Mouse (Mus musculus) kidney, postnatal 0 days (tissue): ENCODE measurements around the gene P4htm. TPM values are rescaled to one million over a fixed set of nuclear protein-coding genes. Genes with fewer than 3 reads are reported as not detected.

Experiments
- ATAC-seq: fragments of 200-750 bp; cut with Nextera tagmentation; replicated peaks from 2 replicates; pipeline ENCODE4 v1.8.0; 2017; ENCODE audit warnings: low read depth, moderate number of reproducible peaks, moderate TSS enrichment, moderate library complexity; ENCODE audit not compliant: low FRiP score
- DNase-seq: peaks from one replicate; pipeline ENCODE4 v3.0.0-alpha.2; 2016; ENCODE audit warnings: low spot score
- H3K27ac ChIP-seq: fragments of 300-500 bp; sonication (generic); 2 replicates; pipeline ENCODE4 v1.5.1; 2014; ENCODE audit warnings: mild to moderate bottlenecking
- H3K27me3 ChIP-seq: fragments of 300-500 bp; sonication (generic); 2 replicates; pipeline ENCODE4 v1.6.1; 2014; ENCODE audit warnings: low read length, mixed read lengths; ENCODE audit not compliant: insufficient read depth
- H3K36me3 ChIP-seq: fragments of 300-500 bp; sonication (generic); 2 replicates; pipeline ENCODE4 v1.6.1; 2014; ENCODE audit warnings: low read length, mixed read lengths; ENCODE audit not compliant: insufficient read depth
- H3K4me1 ChIP-seq: fragments of 300-500 bp; sonication (generic); replicated peaks from 2 replicates; pipeline ENCODE4 v1.6.1; 2014; ENCODE audit warnings: antibody characterized with exemption, low read length, mixed read lengths; ENCODE audit not compliant: insufficient read depth
- H3K4me2 ChIP-seq: fragments of 300-500 bp; sonication (generic); 2 replicates; pipeline ENCODE4 v1.6.1; 2014; ENCODE audit warnings: mild to moderate bottlenecking, low read length, moderate library complexity, mixed read lengths
- H3K4me3 ChIP-seq: fragments of 300-500 bp; sonication (generic); replicated peaks from 2 replicates; pipeline ENCODE4 v1.5.1; 2014; ENCODE audit warnings: low read depth, low read length
- H3K9ac ChIP-seq: fragments of 300-500 bp; sonication (generic); 2 replicates; pipeline ENCODE4 v1.6.1; 2014; ENCODE audit warnings: low read depth, low read length
- H3K9me3 ChIP-seq: fragments of 300-500 bp; sonication (generic); replicated peaks from 2 replicates; pipeline ENCODE4 v1.6.1; 2016; ENCODE audit warnings: low read length, inconsistent platforms, mixed read lengths
- CTCF ChIP-seq: IDR thresholded peaks from 2 replicates; pipeline ENCODE4 v1.5.1; 2016; ENCODE audit warnings: antibody characterized with exemption, low read depth, mild to moderate bottlenecking, moderate library complexity
- WGBS: fragments of 180-500 bp; shearing (Covaris S2); extraction: QIAGEN DNeasy Blood & Tissue Kit; methylation state at CpG from one replicate; pipeline ENCODE4 v1.1.7; 2014; 5-methylcytosine and 5-hydroxymethylcytosine counted together
- polyA plus RNA-seq: library from polyadenylated mRNA; unstranded; fragments of >200 nt; fragmentation: Nextera tagmentation; extraction: Ambion mirVana; gene quantifications from 2 replicates; pipeline ENCODE4 v1.2.1, GENCODE M21; 2015

P4htm gene
- polyA plus RNA-seq, 1 experiment from 2014 or later = 8.3 TPM

DNA sequence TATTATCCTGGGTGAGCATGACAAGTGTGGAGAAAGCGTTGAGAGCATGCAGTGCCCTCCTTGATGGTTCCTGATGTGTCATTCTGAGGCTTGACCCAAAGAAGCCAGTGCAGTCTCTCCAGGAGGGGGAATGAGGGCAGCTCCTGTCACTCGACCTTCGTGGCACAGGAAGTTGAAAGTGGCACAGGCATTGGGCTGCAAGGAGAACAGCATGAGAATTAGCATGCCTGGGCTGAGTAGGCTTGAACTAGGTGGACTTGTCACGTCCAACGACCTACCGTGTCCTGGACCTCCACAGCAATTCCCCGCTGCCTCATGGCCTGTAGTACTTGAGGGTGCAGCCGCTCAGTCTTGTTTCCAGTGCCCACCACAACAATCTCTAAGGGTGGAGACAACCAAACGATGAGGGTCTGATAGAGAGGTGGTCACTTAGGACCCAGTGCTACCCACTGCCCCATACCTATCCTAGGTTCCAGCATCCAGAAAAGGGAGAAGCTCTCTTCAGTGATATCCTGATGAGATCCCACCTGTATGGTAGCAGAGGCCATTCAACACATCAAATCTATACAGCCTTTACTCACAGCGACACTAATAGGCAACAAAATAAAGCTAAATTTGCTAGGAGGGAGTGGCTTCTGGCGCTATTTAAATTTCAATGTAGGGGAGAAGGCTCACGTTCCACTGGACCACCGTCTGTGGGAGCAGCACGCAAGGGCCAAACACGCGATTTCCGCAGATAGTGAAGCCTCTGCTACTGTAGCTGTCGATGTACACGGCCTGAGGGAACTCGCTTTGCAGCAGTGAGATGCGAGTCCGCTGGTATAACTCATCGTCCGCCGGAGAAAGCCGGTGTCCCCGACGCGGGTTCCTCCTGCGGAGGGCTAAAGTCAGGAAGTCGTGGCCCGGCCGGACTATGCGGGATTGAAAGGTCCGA lies 31.3 kb downstream of the P4htm start:
- Histone ChIP-seq H3K4me1 (peaks cover 22% of the 10 kb centered on the region), H3K27ac (peak overlapping the region; percentile 97), H3K9me3 (no peaks in the 10 kb centered on the region), H3K9ac (peak overlapping the region; percentile 83), H3K36me3 (peaks cover 14% of the 10 kb centered on the region), H3K4me3 (peak overlapping the region; percentile 77), H3K4me2 (peak overlapping the region; percentile 100), H3K27me3 (no peaks in the 10 kb centered on the region)
- no peak for TF ChIP-seq CTCF
- no peak for DNase-seq
- WGBS = 8% methylated on average over 35 of the region's 35 CpGs
- ATAC-seq = no peak

DNA sequence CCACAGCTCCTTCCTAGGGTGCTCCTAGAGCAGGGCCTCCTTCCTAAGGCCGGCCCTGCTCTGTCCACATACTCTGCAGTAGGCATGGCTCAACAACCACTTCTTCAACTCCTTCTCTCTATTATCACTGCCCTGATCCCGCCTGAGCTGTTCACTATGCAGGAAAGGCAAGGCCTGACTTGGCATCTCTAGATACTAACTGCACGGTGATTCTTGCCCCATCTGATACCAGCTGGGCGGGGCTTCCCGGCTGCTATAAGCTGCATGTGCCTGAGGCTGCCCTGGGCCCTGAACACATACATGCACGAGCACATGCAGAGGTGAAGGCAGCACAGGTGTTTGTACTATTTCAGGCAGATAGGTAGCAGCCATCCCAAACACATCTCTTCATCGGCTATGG lies 33.3 kb downstream of the P4htm start:
- ATAC-seq (no peak), DNase-seq (no peak)
- no peak for TF ChIP-seq CTCF
- Histone ChIP-seq H3K9ac (no peak overlapping the region), H3K4me2 (no peak overlapping the region), H3K9me3 (no peaks in the 10 kb centered on the region), H3K4me1 (peaks cover 23% of the 10 kb centered on the region), H3K27me3 (no peaks in the 10 kb centered on the region), H3K36me3 (peaks cover 17% of the 10 kb centered on the region), H3K27ac (no peak overlapping the region), H3K4me3 (no peak overlapping the region)
- 82% methylated on average over 7 of the region's 7 CpGs for WGBS

DNA sequence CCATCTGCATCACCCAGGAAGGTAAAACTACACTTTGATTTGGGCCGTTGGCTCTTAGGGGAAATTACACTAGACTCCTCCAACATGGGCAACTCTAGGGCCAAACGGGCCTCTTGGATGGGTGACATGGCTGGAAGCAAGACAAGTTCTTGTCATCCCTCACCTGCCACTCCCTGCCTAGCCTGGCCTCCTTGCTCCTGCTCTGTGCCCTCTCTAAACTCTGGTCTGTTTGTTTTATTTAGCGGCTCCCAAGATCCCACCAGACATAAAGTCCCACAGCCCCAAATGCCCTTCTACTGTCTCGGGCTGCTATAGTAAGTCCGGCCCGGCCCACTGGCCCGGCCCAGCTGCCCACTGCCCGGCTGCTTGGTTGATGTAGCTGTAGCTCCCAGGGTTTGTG lies 33.8 kb downstream of the P4htm start:
- Histone ChIP-seq H3K27me3 (no peaks in the 10 kb centered on the region), H3K4me3 (no peak overlapping the region), H3K4me1 (peaks cover 22% of the 10 kb centered on the region), H3K9me3 (no peaks in the 10 kb centered on the region), H3K36me3 (peaks cover 21% of the 10 kb centered on the region), H3K9ac (no peak overlapping the region), H3K27ac (no peak overlapping the region), H3K4me2 (no peak overlapping the region)
- no peak for ATAC-seq
- DNase-seq = no peak
- WGBS = 95% methylated on average over 8 of the region's 8 CpGs
- TF ChIP-seq CTCF = no peak

DNA sequence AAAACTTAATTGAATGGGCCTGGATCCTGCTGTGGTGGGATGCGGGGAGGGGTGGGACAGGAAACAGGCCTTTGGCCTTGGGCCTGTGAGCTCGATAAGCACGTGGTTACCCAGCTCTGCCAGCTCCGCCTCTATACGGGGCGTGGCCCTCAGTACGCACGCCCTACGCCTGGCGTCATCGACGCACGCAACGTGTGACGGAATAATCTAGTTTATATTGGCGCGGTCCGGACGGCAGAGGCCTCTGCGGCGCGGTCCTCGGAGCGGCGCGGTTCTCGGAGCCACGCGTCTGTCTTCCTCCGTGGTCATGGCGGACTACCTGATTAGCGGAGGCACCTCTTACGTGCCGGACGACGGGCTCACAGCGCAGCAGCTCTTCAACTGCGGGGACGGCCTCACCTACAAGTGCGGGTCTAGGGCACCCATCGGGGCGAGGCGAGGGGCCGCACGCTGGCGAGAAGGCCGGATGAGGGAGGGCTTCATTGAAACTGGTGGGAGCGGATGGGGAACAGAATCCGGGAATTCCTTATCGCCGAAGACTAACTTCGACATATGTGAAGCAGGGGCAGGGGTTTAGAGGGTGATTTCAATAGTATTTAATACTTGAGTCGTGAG lies 37.1 kb downstream of the P4htm start, which contains the start of gene Impdh2:
TSS of gene Impdh2 (plus strand) at position 60 of the 615 bp plus-strand sequence.
- TF ChIP-seq CTCF = no peak
- under 1% methylated on average over 49 of the region's 53 CpGs for WGBS
- no peaks in the 10 kb centered on the region for H3K9me3 ChIP-seq

DNA sequence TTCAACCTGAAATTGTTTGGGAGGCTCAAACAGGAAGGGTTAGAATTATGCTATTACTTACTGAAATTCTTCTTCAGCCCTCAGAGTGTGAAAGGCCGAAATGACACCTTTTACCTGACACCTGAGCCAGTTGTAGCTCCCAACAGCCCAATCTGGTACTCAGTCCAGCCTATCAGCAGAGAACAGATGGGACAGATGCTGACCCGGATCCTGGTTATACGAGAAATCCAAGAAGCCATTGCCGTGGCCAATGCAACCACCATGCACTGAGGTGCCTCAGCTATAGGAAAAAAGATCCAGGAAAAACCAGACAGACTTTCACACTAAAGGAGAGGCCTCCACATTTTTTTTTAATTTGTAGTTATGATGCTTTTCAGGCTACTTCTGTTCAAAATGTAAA lies 38.3 kb downstream of the P4htm start:
- TF ChIP-seq CTCF = no peak
- Histone ChIP-seq H3K9ac (no peak overlapping the region), H3K4me1 (0 out of 2 replicates have a peak, but pooled peaks cover 9% of the 10 kb centered on the region), H3K36me3 (peaks cover 49% of the 10 kb centered on the region), H3K4me3 (no peak overlapping the region), H3K9me3 (no peaks in the 10 kb centered on the region), H3K27ac (no peak overlapping the region), H3K4me2 (no peak overlapping the region), H3K27me3 (no peaks in the 10 kb centered on the region)
- WGBS = 78% methylated on average over 4 of the region's 4 CpGs
- ATAC-seq (no peak), DNase-seq (no peak)

More for the DNA sequence above, 37.1 kb downstream of the P4htm start, which contains the start of gene Impdh2:
- Histone ChIP-seq H3K4me3 (peak within 1 kb of the TSS; percentile 49), H3K9ac (peak within 1 kb of the TSS; percentile 75), H3K4me1 (0 out of 2 replicates have a peak, but pooled peaks cover 9% of the 10 kb centered on the region), H3K36me3 (peaks cover 44% of the 10 kb centered on the region), H3K27me3 (no peaks in the 10 kb centered on the region), H3K4me2 (peak within 1 kb of the TSS; percentile 69), H3K27ac (peak within 1 kb of the TSS; percentile 68)
- DNase-seq = peak; percentile 99
- ATAC-seq = peak; percentile 98

DNA sequence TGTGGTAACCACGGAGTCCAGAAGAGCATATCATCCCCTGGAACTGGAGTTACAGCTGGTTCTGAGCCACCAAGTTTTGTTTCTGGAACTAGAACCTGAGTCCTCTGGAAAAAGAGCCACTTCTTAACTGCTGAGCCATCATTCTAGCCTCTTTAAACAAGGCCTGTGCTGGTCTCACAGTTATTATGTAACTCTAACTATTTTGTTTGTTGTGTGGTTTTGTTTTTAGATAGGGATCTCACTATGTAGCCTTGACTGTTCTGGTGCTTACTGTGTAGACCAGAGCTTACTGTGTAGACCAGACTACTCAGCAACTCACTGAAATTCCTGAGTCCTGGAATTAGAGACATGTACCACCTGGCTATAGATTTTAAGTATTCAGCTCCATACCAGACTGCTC lies 50.6 kb downstream of the P4htm start:
- Histone ChIP-seq H3K4me3 (no peak overlapping the region), H3K4me2 (no peak overlapping the region), H3K4me1 (no peaks in the 10 kb centered on the region), H3K9me3 (no peaks in the 10 kb centered on the region), H3K27me3 (no peaks in the 10 kb centered on the region), H3K9ac (no peak overlapping the region), H3K27ac (no peak overlapping the region), H3K36me3 (peaks cover 71% of the 10 kb centered on the region)
- 83% methylated on average over 1 of the region's 1 CpGs for WGBS
- TF ChIP-seq CTCF = no peak
- DNase-seq (no peak), ATAC-seq (no peak)
